Mouse (Mus musculus) megakaryocyte-erythroid progenitor cell, adult 5-6 weeks (primary cell): ENCODE data around the gene Chac1. TPM values are rescaled to one million over a fixed set of nuclear protein-coding genes. Genes with fewer than 3 reads are reported as not detected.

ENCODE experiments used
- ATAC-seq: replicated peaks from 2 replicates; pipeline ENCODE4 v1.8.0; 2016; ENCODE audit warnings: mild to moderate bottlenecking, inconsistent platforms; ENCODE audit not compliant: severe bottlenecking, poor library complexity, low FRiP score, low TSS enrichment
- total RNA-seq, 2 experiments: library from RNA; stranded (forward) in 1 of 2; stranded (reverse) in 1 of 2; fragments of 200-1000, 215-1000 nt in 1 of 2; fragments of >200 nt in 1 of 2; fragmentation: Nextera tagmentation in 1 of 2; gene quantifications; 2 replicates each; pipeline ENCODE4 v1.2.3; 2014 to 2017

Gene Chac1
- total RNA-seq (2014; fragmentation: Nextera tagmentation) (not detected in 2 replicates), total RNA-seq (2017) (not detected in 2 replicates)

- peak; percentile 90 for ATAC-seq
These were observed at the start of gene Chac1 for GRCm38 (mm10) chr2:119350555-119351486. TSS of gene Chac1 (plus strand) at chr2:119351229.

- no peak for ATAC-seq
These were observed 48.2 kb upstream of the Chac1 start for GRCm38 (mm10) chr2:119302876-119303275.

- ATAC-seq: peak; percentile 48
These were observed 46.6 kb upstream of the Chac1 start for GRCm38 (mm10) chr2:119304391-119304790.

GRCm38 (mm10) chr2:119304798-119305208, 46.2 kb upstream of the Chac1 start:
- ATAC-seq: peak; percentile 17

- no peak for ATAC-seq
These were observed 39.5 kb upstream of the Chac1 start for GRCm38 (mm10) chr2:119311544-119311943.

DNA sequence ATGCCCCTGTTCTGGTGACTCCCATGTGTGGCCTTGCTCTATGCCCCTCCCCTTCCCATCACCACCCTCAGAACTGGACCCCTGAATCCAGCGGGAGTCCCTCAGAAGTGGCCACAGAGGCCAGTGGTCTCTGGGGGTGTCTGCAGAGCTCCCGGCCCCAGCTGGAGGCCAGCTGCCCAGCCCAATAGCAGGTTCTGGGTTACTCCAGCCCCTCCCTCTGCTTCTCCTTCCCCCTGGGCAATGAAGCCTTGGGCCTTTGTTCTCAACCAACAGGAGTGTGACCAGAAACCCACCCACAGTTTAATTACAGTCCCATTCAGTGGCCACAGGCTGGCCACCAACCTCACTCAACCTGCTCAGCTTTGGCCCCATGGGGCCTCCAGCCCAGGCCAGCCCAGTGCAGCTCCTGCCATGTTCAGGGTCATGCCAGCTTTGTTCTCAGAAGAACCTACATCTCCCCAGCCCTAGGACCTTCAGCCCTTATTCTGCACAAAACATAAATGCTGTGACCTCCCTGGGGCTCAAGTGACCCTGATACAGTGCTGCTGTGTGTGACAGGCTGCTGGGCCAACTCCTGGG, 38.6 kb upstream of the Chac1 start:
- ATAC-seq: no peak

DNA sequence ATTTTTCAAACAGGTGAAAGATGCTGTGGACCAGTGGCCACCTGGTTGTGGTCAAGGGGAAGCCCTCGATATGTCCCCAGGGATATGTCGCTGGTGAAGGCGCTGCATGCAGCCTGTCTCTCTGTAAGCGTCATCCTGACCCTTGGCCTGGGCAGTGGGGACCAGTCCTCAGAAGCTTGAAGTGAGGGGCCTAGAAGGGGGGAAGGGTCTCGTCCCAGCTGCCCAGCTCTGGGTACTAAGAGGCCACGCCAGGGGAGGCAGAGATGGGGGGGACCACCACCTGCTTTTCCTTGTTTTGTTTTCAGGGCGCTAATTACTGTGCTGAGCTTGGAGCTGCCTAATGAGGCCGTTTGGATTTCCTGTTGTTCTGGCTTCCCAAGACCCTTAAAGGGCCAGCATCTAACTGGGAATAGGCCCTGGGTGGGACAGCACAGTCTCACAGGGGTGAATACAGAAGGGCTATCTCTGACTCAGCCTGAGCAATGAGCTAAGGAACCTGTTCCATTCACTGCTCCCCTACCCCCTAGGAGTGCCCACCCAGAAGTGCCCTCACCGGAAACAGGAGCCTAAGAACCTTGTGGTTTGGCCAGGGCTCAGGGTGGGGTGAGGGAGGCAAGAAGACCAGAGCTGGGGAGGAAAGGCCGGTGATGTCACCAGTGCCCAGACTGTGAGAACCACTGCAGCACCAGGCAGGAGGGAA, 37.1 kb upstream of the Chac1 start:
- no peak for ATAC-seq

DNA sequence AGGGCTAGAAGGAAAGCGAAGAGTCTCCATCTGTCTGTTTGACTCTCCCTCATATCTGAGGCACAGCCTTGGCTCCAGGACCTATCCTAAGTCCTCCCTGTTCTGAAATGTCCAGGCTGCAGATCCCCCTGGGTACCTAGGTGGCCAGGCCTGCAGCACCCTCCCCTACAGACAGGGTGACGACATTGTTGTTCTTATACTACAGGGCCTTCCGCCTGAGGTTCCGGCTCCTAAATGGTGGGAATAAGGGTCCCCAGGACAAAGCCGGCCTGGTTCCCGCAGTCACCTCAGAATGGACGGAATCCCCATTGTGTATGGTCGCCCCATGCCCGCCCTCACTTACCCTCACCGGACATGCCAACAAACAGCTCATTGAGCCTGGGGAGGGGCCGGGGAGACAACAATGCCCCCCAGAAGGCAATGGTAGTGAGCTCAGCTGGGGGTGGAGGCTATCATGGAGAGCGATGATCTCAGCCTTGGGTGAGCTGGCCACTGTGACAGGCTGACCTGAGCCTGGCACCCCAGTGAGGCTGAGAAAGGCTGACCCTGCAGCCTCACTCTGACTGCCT, 36.2 kb upstream of the Chac1 start:
- ATAC-seq: no peak

- no peak for ATAC-seq
These were observed 32.9 kb upstream of the Chac1 start for GRCm38 (mm10) chr2:119318043-119318710.

DNA sequence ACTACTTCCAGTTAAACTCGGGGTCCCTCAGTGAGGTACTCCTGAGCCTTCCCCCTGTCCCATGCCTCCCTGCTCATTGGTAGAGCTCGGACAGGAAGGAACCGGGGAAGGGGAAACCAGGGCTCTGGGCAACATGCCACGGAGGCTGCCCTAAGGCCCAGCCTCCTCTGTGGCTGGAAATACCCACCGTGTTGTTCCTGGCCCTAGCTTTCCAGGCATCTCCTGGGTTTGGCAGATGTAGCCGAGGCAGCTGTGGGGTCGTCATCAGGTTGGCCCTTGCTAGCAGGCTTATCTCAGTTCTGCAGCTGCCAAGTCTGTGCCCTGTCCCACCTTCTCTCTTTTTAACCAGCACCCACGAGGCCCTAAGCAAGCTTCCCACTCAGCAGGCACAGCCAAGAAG, 30.5 kb upstream of the Chac1 start:
- peak; percentile 74 for ATAC-seq

- ATAC-seq: no peak
These were observed 29.1 kb upstream of the Chac1 start for GRCm38 (mm10) chr2:119321771-119322586.

DNA sequence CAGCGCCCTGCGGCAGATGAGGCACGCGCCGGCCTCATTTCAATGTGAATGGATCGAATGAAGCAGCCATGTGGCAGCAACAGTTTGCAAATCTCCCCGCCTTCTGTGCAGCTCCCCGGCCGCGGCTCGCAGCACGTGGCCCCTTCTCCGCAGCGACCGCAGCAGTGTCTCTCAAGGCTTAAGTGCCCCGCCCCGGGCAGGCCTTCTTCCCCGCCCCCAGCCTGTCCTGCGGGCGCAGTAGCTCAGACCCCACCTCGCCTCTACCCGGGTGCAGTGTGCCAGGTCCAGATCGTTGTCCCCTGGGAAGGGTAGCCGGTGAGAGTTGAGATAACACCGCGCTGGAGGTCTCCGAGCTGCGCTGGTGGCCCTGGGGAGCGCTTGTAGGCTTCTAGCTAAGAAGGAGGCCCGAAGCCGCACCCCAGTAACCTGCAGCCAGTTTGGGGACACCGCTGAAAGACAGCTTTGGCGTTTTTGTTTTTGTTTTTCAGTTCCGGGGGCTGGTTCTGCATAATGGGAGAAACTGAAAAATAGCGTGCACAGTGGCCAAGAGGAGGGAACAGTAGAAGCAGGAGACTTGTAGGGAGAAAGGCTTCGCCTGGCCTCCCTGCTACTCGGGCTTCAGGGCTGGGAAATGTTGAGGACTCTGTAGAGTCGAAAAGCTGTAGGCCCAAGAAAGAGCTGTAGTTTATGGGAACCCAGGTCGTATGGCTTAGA, 28.3 kb upstream of the Chac1 start:
- ATAC-seq: peak; percentile 31

DNA sequence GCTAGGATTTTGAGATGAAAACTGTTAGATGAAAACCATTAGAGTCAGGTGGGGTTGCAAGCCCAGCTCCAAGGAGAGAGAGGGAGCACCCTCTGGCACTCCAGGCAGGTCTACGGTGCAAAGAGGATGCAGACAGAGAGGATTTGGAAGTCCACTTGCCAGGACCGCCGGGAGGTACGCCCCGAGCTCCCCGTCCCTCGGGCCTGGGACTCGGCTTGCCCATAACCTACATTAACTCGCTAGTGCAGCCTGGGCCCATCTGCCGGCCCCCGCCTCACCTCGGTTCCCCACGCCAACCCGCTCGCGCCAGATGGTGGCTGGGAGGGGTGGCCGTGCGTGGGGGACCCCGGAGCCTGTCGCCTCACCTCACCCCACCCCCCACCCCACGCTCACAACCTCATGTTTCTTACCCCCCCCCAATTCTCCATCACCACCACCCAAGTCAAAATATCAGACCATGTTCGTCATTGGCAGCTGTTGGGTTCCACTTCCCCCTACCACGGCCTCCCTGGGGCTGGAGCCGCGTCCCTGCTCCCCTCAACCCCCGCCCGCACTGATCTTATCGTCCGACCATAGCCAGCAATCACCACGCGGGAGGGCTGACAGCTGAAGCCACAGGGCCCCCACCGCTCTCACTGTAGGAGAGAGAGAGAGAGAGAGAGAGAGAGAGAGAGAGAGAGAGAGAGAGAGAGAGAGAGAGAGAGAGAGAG, 27.0 kb upstream of the Chac1 start:
- no peak for ATAC-seq

DNA sequence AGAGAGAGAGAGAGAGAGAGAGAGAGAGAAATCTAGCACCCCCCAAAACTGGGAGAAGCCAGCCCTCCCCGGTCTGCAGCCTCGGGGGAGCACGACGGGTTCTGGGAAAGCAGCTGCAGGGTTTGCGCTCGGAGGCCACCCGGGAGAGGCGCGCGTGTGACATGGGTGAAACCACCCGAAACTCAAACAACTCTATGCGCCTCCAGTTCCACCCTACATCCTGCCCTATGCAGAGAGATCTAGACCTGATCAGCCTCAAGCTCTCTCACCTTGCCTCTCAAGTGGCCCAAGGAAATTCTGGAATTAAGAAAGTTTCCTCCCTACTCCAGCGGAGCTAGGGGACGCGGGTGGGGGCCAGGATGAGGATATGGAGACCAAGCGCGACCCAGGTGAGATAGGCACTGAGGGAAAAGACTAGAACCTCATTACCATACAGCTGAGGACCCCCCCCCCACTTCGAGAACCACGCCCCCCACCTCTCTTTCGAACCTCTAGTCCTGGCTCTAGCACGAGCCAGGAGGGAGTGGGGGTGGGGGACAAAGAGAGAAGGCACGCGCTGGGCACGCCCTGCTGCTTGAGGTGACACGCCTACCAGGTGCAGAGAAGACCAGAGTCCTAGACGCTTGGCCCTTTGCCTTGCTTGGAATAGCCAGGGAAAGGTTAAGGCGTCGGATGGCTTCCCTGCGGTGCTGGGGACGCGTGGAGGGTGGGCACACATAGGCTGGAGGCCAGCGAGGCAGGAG, 26.3 kb upstream of the Chac1 start:
- no peak for ATAC-seq

DNA sequence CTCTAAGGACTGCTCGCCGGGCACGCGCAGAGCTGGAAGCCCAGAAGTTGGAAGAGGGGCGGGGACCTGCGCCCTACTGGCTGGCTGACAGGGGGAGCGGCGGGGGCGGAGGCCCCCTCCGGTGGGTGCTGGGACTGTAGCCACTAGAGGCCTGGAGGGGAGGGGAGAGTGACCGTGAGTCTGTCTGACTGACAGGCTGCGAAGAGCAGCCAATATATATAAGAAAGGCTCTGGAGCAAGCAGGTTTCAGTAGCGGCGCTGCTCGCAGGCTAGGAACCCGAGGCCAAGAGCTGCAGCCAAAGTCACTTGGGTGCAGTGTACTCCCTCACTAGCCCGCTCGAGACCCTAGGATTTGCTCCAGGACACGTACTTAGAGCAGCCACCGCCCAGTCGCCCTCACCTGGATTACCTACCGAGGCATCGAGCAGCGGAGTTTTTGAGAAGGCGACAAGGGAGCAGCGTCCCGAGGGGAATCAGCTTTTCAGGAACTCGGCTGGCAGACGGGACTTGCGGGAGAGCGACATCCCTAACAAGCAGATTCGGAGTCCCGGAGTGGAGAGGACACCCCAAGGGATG, 25.4 kb upstream of the Chac1 start, which contains the start of gene Dll4:
TSS of gene Dll4 (plus strand) at position 217 of the 576 bp plus-strand sequence.
- ATAC-seq: no peak
